Mouse (Mus musculus): ENCODE measurements around the gene Acbd4. TPM values are rescaled to one million over a fixed set of nuclear protein-coding genes. Genes with fewer than 3 reads are reported as not detected.
A peak's percentile ranks its signal among the peaks of the same experiment; 100 is the strongest.

Gene Acbd4
- polyA plus RNA-seq, 1 experiment from 2014 or later, result 60.6 TPM

GRCm38 (mm10) chr11:103132576-103133455 is 31.3 kb downstream of the Acbd4 start:
- peak overlapping the region; percentile 96 for H3K27ac ChIP-seq (replicated peaks)
- peak overlapping the region; percentile 97 for H3K4me3 ChIP-seq (replicated peaks)
- peaks cover 61% of the 10 kb centered on the region for H3K4me1 ChIP-seq (replicated peaks)
- H3K4me2 ChIP-seq, result peak overlapping the region; percentile 78
- WGBS (ENCODE audit: insufficient replicate concordance), result 1% methylated on average over 58 of the region's 58 CpGs
- ATAC-seq (ENCODE audit: insufficient read depth), result peak; percentile 87
- peak overlapping the region; percentile 100 for H3K9ac ChIP-seq
- H3K9me3 ChIP-seq (replicated peaks), result no peaks in the 10 kb centered on the region
- no peaks in the 10 kb centered on the region for H3K27me3 ChIP-seq
- 0 out of 2 replicates have a peak, but pooled peaks cover 2% of the 10 kb centered on the region for H3K36me3 ChIP-seq (replicated peaks)

- no peaks in the 10 kb centered on the region for H3K9me3 ChIP-seq (replicated peaks)
- H3K27ac ChIP-seq (replicated peaks), result peak overlapping the region; percentile 96
- peaks cover 8% of the 10 kb centered on the region for H3K36me3 ChIP-seq (replicated peaks)
- H3K4me3 ChIP-seq (replicated peaks), result peak overlapping the region; percentile 97
- peak overlapping the region; percentile 78 for H3K4me2 ChIP-seq
- peak overlapping the region; percentile 71 for H3K9ac ChIP-seq
- peaks cover 61% of the 10 kb centered on the region for H3K4me1 ChIP-seq (replicated peaks)
- H3K27me3 ChIP-seq, result no peaks in the 10 kb centered on the region
- 0 out of 2 replicates have a peak, but pooled peaks have one; percentile 2 for ATAC-seq (ENCODE audit: insufficient read depth)
- 42% methylated on average over 6 of the region's 6 CpGs for WGBS (ENCODE audit: insufficient replicate concordance)
Observed at GRCm38 (mm10) chr11:103133456-103134185, 32.1 kb downstream of the Acbd4 start.

GRCm38 (mm10) chr11:103134221-103134620 is 32.7 kb downstream of the Acbd4 start:
- no peak for ATAC-seq (ENCODE audit: insufficient read depth)
- Histone ChIP-seq H3K36me3 (replicated peaks) (peaks cover 14% of the 10 kb centered on the region), H3K9ac (peak overlapping the region; percentile 71; the same call in 1 of the 2 replicates), H3K27ac (replicated peaks) (peak overlapping the region; percentile 96), H3K4me3 (replicated peaks) (peak overlapping the region; percentile 97; the same call in 1 of the 2 replicates), H3K9me3 (replicated peaks) (no peaks in the 10 kb centered on the region), H3K27me3 (no peaks in the 10 kb centered on the region), H3K4me1 (replicated peaks) (peaks cover 61% of the 10 kb centered on the region), H3K4me2 (peak overlapping the region; percentile 78)
- 57% methylated on average over 3 of the region's 3 CpGs for whole genome bisulfite sequencing (ENCODE audit: insufficient replicate concordance)

- ATAC-seq (ENCODE audit: insufficient read depth), result no peak
- H3K9ac ChIP-seq, result no peak overlapping the region
- no peaks in the 10 kb centered on the region for H3K9me3 ChIP-seq (replicated peaks)
- no peak overlapping the region for H3K4me3 ChIP-seq (replicated peaks)
- 17% methylated on average over 8 of the region's 8 CpGs for WGBS (ENCODE audit: insufficient replicate concordance)
- H3K4me1 ChIP-seq (replicated peaks), result peaks cover 58% of the 10 kb centered on the region
- peak overlapping the region; percentile 96; the same call in 1 of the 2 replicates for H3K27ac ChIP-seq (replicated peaks)
- peaks cover 19% of the 10 kb centered on the region for H3K36me3 ChIP-seq (replicated peaks)
- H3K4me2 ChIP-seq, result peak overlapping the region; percentile 78
- no peaks in the 10 kb centered on the region for H3K27me3 ChIP-seq
Observed at GRCm38 (mm10) chr11:103136039-103136577, 34.6 kb downstream of the Acbd4 start.

GRCm38 (mm10) chr11:103139951-103140762 is 38.7 kb downstream of the Acbd4 start:
- Histone ChIP-seq H3K4me2 (no peak overlapping the region), H3K4me1 (replicated peaks) (peaks cover 65% of the 10 kb centered on the region), H3K4me3 (replicated peaks) (no peak overlapping the region), H3K9me3 (replicated peaks) (no peaks in the 10 kb centered on the region), H3K27ac (replicated peaks) (peak overlapping the region; percentile 55), H3K9ac (no peak overlapping the region), H3K27me3 (no peaks in the 10 kb centered on the region), H3K36me3 (replicated peaks) (peaks cover 19% of the 10 kb centered on the region)
- WGBS (ENCODE audit: insufficient replicate concordance), result 75% methylated on average over 14 of the region's 14 CpGs
- ATAC-seq (ENCODE audit: insufficient read depth), result no peak

GRCm38 (mm10) chr11:103140763-103141100 is 39.2 kb downstream of the Acbd4 start:
- peaks cover 61% of the 10 kb centered on the region for H3K4me1 ChIP-seq (replicated peaks)
- H3K9ac ChIP-seq, result no peak overlapping the region
- WGBS (ENCODE audit: insufficient replicate concordance), result 52% methylated on average over 6 of the region's 6 CpGs
- peak overlapping the region; percentile 55 for H3K27ac ChIP-seq (replicated peaks)
- no peak for ATAC-seq (ENCODE audit: insufficient read depth)
- H3K36me3 ChIP-seq (replicated peaks), result peaks cover 19% of the 10 kb centered on the region
- H3K4me2 ChIP-seq, result no peak overlapping the region
- H3K4me3 ChIP-seq (replicated peaks), result no peak overlapping the region
- no peaks in the 10 kb centered on the region for H3K27me3 ChIP-seq
- no peaks in the 10 kb centered on the region for H3K9me3 ChIP-seq (replicated peaks)

GRCm38 (mm10) chr11:103141101-103141943 is 39.8 kb downstream of the Acbd4 start:
- Histone ChIP-seq H3K27ac (replicated peaks) (peak overlapping the region; percentile 55), H3K4me3 (replicated peaks) (no peak overlapping the region), H3K4me1 (replicated peaks) (peaks cover 55% of the 10 kb centered on the region), H3K4me2 (no peak overlapping the region), H3K36me3 (replicated peaks) (peaks cover 19% of the 10 kb centered on the region), H3K9me3 (replicated peaks) (no peaks in the 10 kb centered on the region), H3K27me3 (no peaks in the 10 kb centered on the region), H3K9ac (no peak overlapping the region)
- ATAC-seq (ENCODE audit: insufficient read depth), result peak; percentile 20
- WGBS (ENCODE audit: insufficient replicate concordance), result 53% methylated on average over 11 of the region's 11 CpGs

GRCm38 (mm10) chr11:103141944-103142255 is 40.4 kb downstream of the Acbd4 start:
- 47% methylated on average over 1 of the region's 1 CpGs for WGBS (ENCODE audit: insufficient replicate concordance)
- Histone ChIP-seq H3K9ac (no peak overlapping the region), H3K4me3 (replicated peaks) (no peak overlapping the region), H3K4me1 (replicated peaks) (peaks cover 55% of the 10 kb centered on the region), H3K27me3 (no peaks in the 10 kb centered on the region), H3K4me2 (no peak overlapping the region), H3K9me3 (replicated peaks) (no peaks in the 10 kb centered on the region), H3K27ac (replicated peaks) (peak overlapping the region; percentile 55), H3K36me3 (replicated peaks) (peaks cover 19% of the 10 kb centered on the region)
- ATAC-seq (ENCODE audit: insufficient read depth), result peak; percentile 23; the same call in 1 of the 2 replicates

GRCm38 (mm10) chr11:103142441-103143182 is 41.1 kb downstream of the Acbd4 start:
- H3K27me3 ChIP-seq, result no peaks in the 10 kb centered on the region
- peaks cover 57% of the 10 kb centered on the region for H3K4me1 ChIP-seq (replicated peaks)
- H3K27ac ChIP-seq (replicated peaks), result 0 out of 2 replicates have a peak overlapping the region, but pooled peaks have one; percentile 29
- no peaks in the 10 kb centered on the region for H3K9me3 ChIP-seq (replicated peaks)
- no peak overlapping the region for H3K9ac ChIP-seq
- ATAC-seq (ENCODE audit: insufficient read depth), result no peak
- H3K36me3 ChIP-seq (replicated peaks), result peaks cover 19% of the 10 kb centered on the region
- H3K4me3 ChIP-seq (replicated peaks), result no peak overlapping the region
- no peak overlapping the region for H3K4me2 ChIP-seq
- 27% methylated on average over 8 of the region's 8 CpGs for WGBS (ENCODE audit: insufficient replicate concordance)
